Mouse (Mus musculus): ENCODE measurements around the gene Il20.

- no peak for TF ChIP-seq CTCF (conservative IDR thresholded peaks at IDR 0.05; ENCODE audit: insufficient read depth, insufficient read length, low read depth, low read length)
- no peak for TF ChIP-seq POLR2A (IDR thresholded peaks at IDR 0.05; ENCODE audit: low read depth, low read length)
These were observed 33.2 kb downstream of the Il20 start for GRCm38 (mm10) chr1:130877889-130878614.

All from kidney, adult 2 months (tissue).